Mouse (Mus musculus): ENCODE measurements around the gene Fzd4.

Gene Fzd4

GRCm38 (mm10) chr7:89427101-89427500, 22.9 kb downstream of the Fzd4 start:
- no peak for DNase-seq (ENCODE audit: low spot score)

- DNase-seq (ENCODE audit: low spot score), result no peak
These were observed 24.6 kb downstream of the Fzd4 start for GRCm38 (mm10) chr7:89428804-89429203.

- no peak for DNase-seq (ENCODE audit: low spot score)
These were observed 25.2 kb downstream of the Fzd4 start for GRCm38 (mm10) chr7:89429326-89429725.

- DNase-seq (ENCODE audit: low spot score), result no peak
These were observed 27.0 kb downstream of the Fzd4 start for GRCm38 (mm10) chr7:89431185-89431584.

GRCm38 (mm10) chr7:89433193-89433892, 29.2 kb downstream of the Fzd4 start:
- no peak for DNase-seq (ENCODE audit: low spot score)

- DNase-seq (ENCODE audit: low spot score), result no peak
These were observed 29.9 kb downstream of the Fzd4 start for GRCm38 (mm10) chr7:89433893-89434616.

- no peak for DNase-seq (ENCODE audit: low spot score)
These were observed 32.2 kb downstream of the Fzd4 start for GRCm38 (mm10) chr7:89436404-89436803.

- DNase-seq (ENCODE audit: low spot score), result no peak
These were observed 33.4 kb downstream of the Fzd4 start for GRCm38 (mm10) chr7:89437589-89437988.

GRCm38 (mm10) chr7:89441291-89441690, 37.1 kb downstream of the Fzd4 start:
- no peak for DNase-seq (ENCODE audit: low spot score)

GRCm38 (mm10) chr7:89442242-89442641, 38.1 kb downstream of the Fzd4 start:
- DNase-seq (ENCODE audit: low spot score), result no peak

GRCm38 (mm10) chr7:89445137-89445536, 41.0 kb downstream of the Fzd4 start:
- no peak for DNase-seq (ENCODE audit: low spot score)

- no peak for DNase-seq (ENCODE audit: low spot score)
These were observed 46.2 kb downstream of the Fzd4 start for GRCm38 (mm10) chr7:89450312-89450711.

- DNase-seq (ENCODE audit: low spot score), result no peak
These were observed 52.4 kb downstream of the Fzd4 start for GRCm38 (mm10) chr7:89456380-89457076.

- DNase-seq (ENCODE audit: low spot score), result no peak
These were observed 55.5 kb downstream of the Fzd4 start for GRCm38 (mm10) chr7:89459691-89460090.

GRCm38 (mm10) chr7:89460911-89461310, 56.8 kb downstream of the Fzd4 start:
- no peak for DNase-seq (ENCODE audit: low spot score)

GRCm38 (mm10) chr7:89461351-89461750, 57.2 kb downstream of the Fzd4 start:
- DNase-seq (ENCODE audit: low spot score), result no peak
